Mouse (Mus musculus) intestine, embryonic 14.5 days (tissue): ENCODE results near the gene Rnf208. TPM values are rescaled to one million over a fixed set of nuclear protein-coding genes. Genes with fewer than 3 reads are reported as not detected.
"Not testable (repeated sequence)": the region's sequence is repeated elsewhere in the genome, so short reads cannot be mapped to it uniquely, and the experiment has no call there.

ENCODE experiments used
- ATAC-seq: fragments of 200-750 bp; cut with Nextera tagmentation; replicated peaks from 2 replicates; pipeline ENCODE4 v1.8.0; 2017; ENCODE audit warnings: low read depth, moderate number of reproducible peaks, moderate TSS enrichment, moderate library complexity; ENCODE audit not compliant: low FRiP score, low TSS enrichment
- DNase-seq: peaks from one replicate; pipeline ENCODE4 v3.0.0-alpha.2; 2018; ENCODE audit warnings: low spot score
- H3K27ac ChIP-seq: fragments of 300-500 bp; sonication (generic); 2 replicates; pipeline ENCODE4 v1.5.1; 2014; ENCODE audit warnings: low read depth, mild to moderate bottlenecking, control low read depth
- H3K27me3 ChIP-seq: fragments of 300-500 bp; sonication (generic); replicated peaks from 2 replicates; pipeline ENCODE4 v1.6.1; 2014; ENCODE audit warnings: low read length, control low read depth; ENCODE audit not compliant: control insufficient read depth, insufficient read depth
- H3K36me3 ChIP-seq: fragments of 300-500 bp; sonication (generic); 2 replicates; pipeline ENCODE4 v1.6.1; 2014; ENCODE audit warnings: low read length, control low read depth; ENCODE audit not compliant: control insufficient read depth, insufficient read depth
- H3K4me1 ChIP-seq: fragments of 300-500 bp; sonication (generic); replicated peaks from 2 replicates; pipeline ENCODE4 v1.6.1; 2014; ENCODE audit warnings: low read length, control low read depth, mixed read lengths; ENCODE audit not compliant: control insufficient read depth, insufficient read depth
- H3K4me2 ChIP-seq: fragments of 300-500 bp; sonication (generic); 2 replicates; pipeline ENCODE4 v1.6.1; 2014; ENCODE audit warnings: low read length
- H3K4me3 ChIP-seq: fragments of 300-500 bp; sonication (generic); 2 replicates; pipeline ENCODE4 v1.5.1; 2014; ENCODE audit warnings: low read depth, low read length, control low read depth, mixed read lengths
- H3K9ac ChIP-seq: fragments of 300-500 bp; sonication (generic); 2 replicates; pipeline ENCODE4 v1.6.1; 2014; ENCODE audit warnings: mild to moderate bottlenecking, low read length
- H3K9me3 ChIP-seq: fragments of 300-500 bp; sonication (generic); 2 replicates; pipeline ENCODE4 v1.6.1; 2016; ENCODE audit warnings: low read length, control low read depth; ENCODE audit not compliant: control insufficient read depth
- WGBS: fragments of 180-500 bp; shearing (Covaris S2); extraction: QIAGEN DNeasy Blood & Tissue Kit; methylation state at CpG from one replicate; pipeline ENCODE4 v1.1.7; 2014; 5-methylcytosine and 5-hydroxymethylcytosine counted together
- polyA plus RNA-seq: library from polyadenylated mRNA; unstranded; fragments of >200 nt; fragmentation: Nextera tagmentation; extraction: Ambion mirVana; gene quantifications from 2 replicates; pipeline ENCODE4 v1.2.1, GENCODE M21; 2014

Rnf208 gene
- polyA plus RNA-seq, 1 experiment from 2014 or later = 18.7 TPM

- ATAC-seq (no peak), DNase-seq (no peak)
- Histone ChIP-seq H3K9ac (no peak overlapping the region), H3K4me1 (peaks cover 6% of the 10 kb centered on the region; the same call in 1 of the 2 replicates), H3K36me3 (peaks cover 13% of the 10 kb centered on the region), H3K4me2 (no peak overlapping the region), H3K4me3 (no peak overlapping the region), H3K27me3 (peaks cover 22% of the 10 kb centered on the region), H3K27ac (no peak overlapping the region), H3K9me3 (no peaks in the 10 kb centered on the region)
- 69% methylated on average over 8 of the region's 8 CpGs for WGBS
Observed at GRCm38 (mm10) chr2:25243342-25243741, 1.3 kb downstream of the Rnf208 start.

DNA sequence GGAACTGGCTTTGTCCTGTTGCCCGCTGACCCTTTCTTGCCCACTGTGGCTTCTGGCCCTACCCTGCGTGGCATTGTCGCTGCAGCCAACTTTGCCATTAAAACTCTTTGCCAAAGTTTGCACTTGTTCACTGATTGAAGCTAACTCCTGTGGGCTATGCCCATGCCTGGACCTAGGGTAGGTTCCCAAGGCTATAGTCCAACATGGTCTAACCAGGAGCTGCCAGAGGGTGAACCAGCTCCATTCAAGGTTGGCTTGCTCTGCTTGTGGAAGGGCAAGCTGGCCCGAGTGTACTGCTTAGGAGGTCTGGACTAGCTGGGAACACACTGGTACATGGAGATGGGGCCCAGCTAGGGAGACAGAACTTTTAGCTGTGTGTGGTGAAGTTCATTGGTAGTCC lies 2.1 kb downstream of the Rnf208 start:
- no peak for ATAC-seq
- H3K9ac ChIP-seq = no peak overlapping the region
- WGBS = 89% methylated on average over 4 of the region's 4 CpGs

DNA sequence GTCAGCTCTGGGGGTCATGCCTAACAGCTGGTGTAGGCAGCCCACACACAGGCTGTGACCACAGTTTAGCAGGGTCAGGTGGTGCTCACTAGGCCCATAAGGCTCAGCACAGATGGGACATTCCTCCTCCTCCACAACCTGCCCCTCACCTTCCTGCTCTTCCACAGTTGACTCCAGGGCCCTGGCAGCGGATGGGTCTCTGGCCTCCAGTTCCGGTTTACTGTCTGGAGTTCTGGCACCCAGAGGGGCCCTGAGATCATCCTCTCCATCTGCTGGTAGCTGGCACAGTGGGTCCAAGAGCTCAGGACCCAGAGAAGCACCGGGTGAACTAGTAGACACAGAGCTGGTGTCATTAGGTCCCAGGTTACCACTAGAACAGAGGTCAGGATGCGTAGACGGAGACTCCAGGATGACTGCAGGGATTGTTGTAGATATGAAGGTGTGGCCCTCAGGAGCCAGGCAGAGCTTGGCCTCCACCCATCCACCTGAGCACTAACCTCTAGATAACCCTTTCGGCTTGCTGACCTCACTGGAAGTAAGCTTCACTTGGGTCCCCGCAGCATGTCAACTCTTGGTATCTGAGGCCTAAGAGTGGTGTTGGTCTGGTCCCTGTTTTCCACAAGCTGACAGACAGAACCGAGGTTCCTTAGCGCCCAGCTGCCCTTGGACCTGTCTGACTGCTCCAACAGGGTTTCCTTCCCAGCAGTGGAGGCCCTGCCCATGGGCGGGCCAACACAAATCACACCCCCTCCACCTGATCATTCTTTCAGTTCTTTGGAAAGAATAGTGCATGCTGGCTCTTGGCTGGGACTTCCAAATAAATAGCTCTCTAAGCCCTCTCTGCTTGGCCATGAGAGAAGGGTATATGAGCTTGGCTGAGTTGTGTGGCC lies 4.4 kb downstream of the Rnf208 start, which contains the start of gene AL732309.1:
TSS of gene AL732309.1 (minus strand) at position 681 of the 890 bp plus-strand sequence.
- Histone ChIP-seq H3K9me3 (no peaks in the 10 kb centered on the region), H3K27me3 (peaks cover 17% of the 10 kb centered on the region), H3K9ac (no peak within 1 kb of the TSS), H3K4me2 (no peak within 1 kb of the TSS), H3K36me3 (peaks cover 34% of the 10 kb centered on the region), H3K4me3 (no peak within 1 kb of the TSS), H3K27ac (no peak within 1 kb of the TSS), H3K4me1 (no peaks in the 10 kb centered on the region; the same call in 1 of the 2 replicates)
- ATAC-seq (no peak), DNase-seq (no peak)
- 85% methylated on average over 10 of the region's 10 CpGs for WGBS

More for the DNA sequence above, 2.1 kb downstream of the Rnf208 start:
- H3K4me1 ChIP-seq = peaks cover 6% of the 10 kb centered on the region; the same call in 1 of the 2 replicates
- H3K4me2 ChIP-seq = no peak overlapping the region
- H3K27me3 ChIP-seq = peaks cover 22% of the 10 kb centered on the region
- no peak for DNase-seq
- no peak overlapping the region for H3K27ac ChIP-seq
- peaks cover 19% of the 10 kb centered on the region for H3K36me3 ChIP-seq
- H3K9me3 ChIP-seq = no peaks in the 10 kb centered on the region
- no peak overlapping the region for H3K4me3 ChIP-seq

GRCm38 (mm10) chr2:25252331-25252730 lies 10.3 kb downstream of the Rnf208 start:
- Histone ChIP-seq H3K36me3 (peaks cover 33% of the 10 kb centered on the region), H3K4me3 (no peak overlapping the region), H3K4me2 (no peak overlapping the region), H3K27ac (no peak overlapping the region), H3K4me1 (peaks cover 11% of the 10 kb centered on the region), H3K27me3 (no peaks in the 10 kb centered on the region), H3K9me3 (no peaks in the 10 kb centered on the region), H3K9ac (no peak overlapping the region)
- DNase-seq (no peak), ATAC-seq (no peak)
- WGBS = 91% methylated on average over 1 of the region's 1 CpGs

DNA sequence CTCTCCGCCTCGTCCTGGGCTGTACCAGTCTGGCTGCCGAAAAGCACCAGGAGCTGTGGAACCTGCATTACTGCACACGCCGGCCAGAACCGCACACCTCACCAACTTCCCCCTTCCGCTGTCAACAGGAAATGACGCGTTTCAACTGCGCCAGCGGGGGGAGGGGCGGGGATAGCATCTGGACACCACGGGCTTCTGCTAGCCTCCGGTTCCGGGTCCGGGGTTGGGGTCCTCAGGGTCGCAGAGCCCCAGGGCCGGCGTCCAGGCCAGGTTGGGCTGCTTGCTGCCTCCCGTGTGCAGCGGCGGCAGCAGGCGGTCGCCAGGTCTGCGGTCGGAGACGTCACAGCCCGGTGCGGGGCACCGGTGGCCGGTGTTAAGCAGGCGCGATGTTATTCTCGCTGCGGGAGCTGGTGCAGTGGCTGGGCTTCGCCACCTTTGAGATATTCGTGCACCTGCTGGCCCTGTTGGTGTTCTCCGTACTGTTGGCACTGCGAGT lies 13.3 kb downstream of the Rnf208 start, which contains the start of gene Tmem203:
TSS of gene Tmem203 (plus strand) at position 156 of the 496 bp plus-strand sequence.
- Histone ChIP-seq H3K4me3 (peak within 1 kb of the TSS; percentile 81), H3K9ac (peak within 1 kb of the TSS; percentile 81), H3K27ac (peak within 1 kb of the TSS; percentile 83), H3K4me1 (peaks cover 11% of the 10 kb centered on the region), H3K4me2 (peak within 1 kb of the TSS; percentile 82), H3K27me3 (no peaks in the 10 kb centered on the region), H3K36me3 (peaks cover 10% of the 10 kb centered on the region; the same call in 1 of the 2 replicates), H3K9me3 (no peaks in the 10 kb centered on the region)
- peak; percentile 89 for ATAC-seq
- under 1% methylated on average over 39 of the region's 39 CpGs for WGBS
- DNase-seq = peak; percentile 99

DNA sequence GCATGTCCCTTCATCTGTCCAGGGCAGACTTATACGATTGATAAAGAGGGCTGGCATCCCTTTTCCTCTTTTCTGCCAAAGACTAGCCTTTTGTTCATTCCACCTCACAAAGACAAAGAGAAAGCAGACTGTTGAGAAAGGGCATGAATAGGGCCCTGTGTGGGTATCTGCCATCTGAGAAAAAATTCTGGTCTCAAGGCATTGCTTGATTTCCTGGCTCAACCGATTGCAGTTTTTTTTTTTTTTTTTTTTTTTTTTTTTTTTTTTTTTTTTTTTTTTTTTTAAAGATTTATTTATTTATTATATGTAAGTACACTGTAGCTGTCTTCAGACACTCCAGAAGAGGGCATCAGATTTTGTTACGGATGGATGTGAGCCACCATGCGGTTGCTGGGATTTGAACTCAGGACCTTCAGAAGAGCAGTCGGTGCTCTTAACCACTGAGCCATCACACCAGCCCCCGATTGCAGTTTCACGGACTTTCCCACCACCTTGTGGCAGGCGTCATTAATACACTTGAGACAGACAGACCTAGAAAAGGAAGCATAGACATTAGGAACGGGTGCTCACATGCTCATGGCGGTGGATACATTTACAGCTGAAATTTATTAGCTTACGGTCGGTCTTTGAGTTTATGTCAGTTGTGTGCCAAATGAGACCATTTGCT lies 14.5 kb downstream of the Rnf208 start:
- peak overlapping the region; percentile 82 for H3K4me2 ChIP-seq
- H3K9ac ChIP-seq = peak overlapping the region; percentile 81; the same call in 1 of the 2 replicates
- H3K27ac ChIP-seq, H3K36me3 ChIP-seq, ATAC-seq, H3K9me3 ChIP-seq, H3K27me3 ChIP-seq, DNase-seq: not testable (repeated sequence)
- peaks cover 11% of the 10 kb centered on the region for H3K4me1 ChIP-seq
- WGBS = 60% methylated on average over 10 of the region's 12 CpGs
- H3K4me3 ChIP-seq = peak overlapping the region; percentile 81

DNA sequence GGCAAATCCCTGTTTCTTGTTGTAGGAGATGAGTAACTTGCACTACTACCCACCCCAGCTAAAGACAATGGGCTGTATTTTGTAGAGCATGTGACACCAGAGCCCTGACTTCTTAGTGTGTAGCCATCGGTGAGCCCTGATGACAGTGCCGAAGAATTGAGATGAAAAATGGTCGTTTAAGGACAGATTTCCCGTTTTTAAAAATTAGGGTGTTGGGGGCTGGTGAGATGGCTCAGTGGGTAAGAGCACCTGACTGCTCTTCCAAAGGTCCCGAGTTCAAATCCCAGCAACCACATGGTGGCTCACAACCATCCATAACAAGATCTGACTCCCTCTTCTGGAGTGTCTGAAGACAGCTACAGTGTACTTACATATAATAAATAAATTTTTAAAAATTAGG lies 15.2 kb downstream of the Rnf208 start:
- WGBS = 86% methylated on average over 5 of the region's 5 CpGs
- not testable (repeated sequence) for H3K36me3 ChIP-seq, H3K27ac ChIP-seq, DNase-seq, H3K4me2 ChIP-seq, H3K9me3 ChIP-seq, H3K9ac ChIP-seq, H3K4me3 ChIP-seq, H3K27me3 ChIP-seq, ATAC-seq
- H3K4me1 ChIP-seq = peaks cover 11% of the 10 kb centered on the region

DNA sequence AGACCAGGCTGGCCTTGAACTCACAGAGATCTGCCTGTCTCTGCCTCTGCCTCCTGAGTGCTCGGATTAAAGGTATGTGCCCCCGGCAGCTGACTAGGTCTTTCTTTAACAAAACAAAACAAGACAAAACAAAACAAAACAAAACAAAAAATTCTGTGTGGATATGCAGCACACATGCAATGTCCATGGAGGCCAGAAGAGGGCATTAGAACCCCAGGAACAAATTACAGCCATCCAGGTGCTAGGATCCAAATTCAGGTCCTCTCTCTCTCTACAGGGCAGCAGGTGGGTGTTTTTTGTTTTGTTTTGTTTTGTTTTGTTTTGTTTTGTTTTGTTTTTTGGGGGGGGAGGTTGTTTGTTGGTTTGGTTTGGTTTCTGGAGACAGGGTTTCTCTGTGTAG lies 16.8 kb downstream of the Rnf208 start:
- Histone ChIP-seq H3K4me1 (peaks cover 16% of the 10 kb centered on the region), H3K4me3 (no peak overlapping the region), H3K4me2 (no peak overlapping the region), H3K9ac (no peak overlapping the region), H3K36me3 (no peaks in the 10 kb centered on the region), H3K27me3 (peaks cover 5% of the 10 kb centered on the region; the same call in 1 of the 2 replicates), H3K9me3 (no peaks in the 10 kb centered on the region), H3K27ac (no peak overlapping the region)
- ATAC-seq (no peak), DNase-seq (no peak)
- WGBS = 69% methylated on average over 2 of the region's 2 CpGs
